Mouse (Mus musculus) thymus, adult 2 months (tissue): ENCODE data around the gene Hcn4.

Experiments used
- CTCF ChIP-seq: fragments of 200-500 bp; IDR thresholded peaks from 2 replicates; pipeline ENCODE4 v1.5.1; 2012; ENCODE audit warnings: mild to moderate bottlenecking, control low read depth, low read length, moderate library complexity, borderline replicate concordance; ENCODE audit not compliant: control insufficient read depth, poor library complexity, insufficient read depth; ENCODE audit errors: extremely low read depth
- POLR2A ChIP-seq: fragments of 200-500 bp; IDR thresholded peaks from 2 replicates; pipeline ENCODE4 v1.6.1; 2012; ENCODE audit warnings: mild to moderate bottlenecking, low read length, control low read depth, moderate library complexity; ENCODE audit not compliant: control insufficient read depth, poor library complexity, insufficient read depth; ENCODE audit errors: extremely low read depth

GRCm38 (mm10) chr9:58829627-58830026, 6.4 kb downstream of the Hcn4 start:
- TF ChIP-seq CTCF (no peak), POLR2A (no peak)
